26 mouse cellular contexts compared by ENCODE assay signal in genomic region chr16:23476598-23476997, GRCm38 (mm10). TPM values are rescaled to one million over a fixed set of nuclear protein-coding genes. Genes with fewer than 3 reads are reported as not detected.
DNase-seq lines count a peak whose midpoint lies in the region; ATAC-seq lines count a peak whose summit lies in the region.
"Had no signal": no experiment of that assay in that cellular context is flagged by ENCODE, and none has a peak within 500 bp of the region (broad histone marks: within the 10 kb centered on the region; RNA-seq: fewer than 3 reads in every experiment).

No protein-coding gene starts in this region.

- intact Hi-C loops in heart, postnatal 36 days (cut with DNase I) = no loop called here

- H3K4me1 ChIP-seq in hindbrain, embryonic 14.5 days (replicated peaks; ENCODE audit: control insufficient read depth, insufficient read depth, low read length) = no peaks in the 10 kb centered on the region
- H3K4me1 ChIP-seq: embryonic facial prominence, embryonic 10.5 days; embryonic facial prominence, embryonic 12.5 days; forebrain, embryonic 10.5 days; forebrain, embryonic 12.5 days had no signal

- no peaks in the 10 kb centered on the region for H3K27me3 ChIP-seq in hindbrain, embryonic 14.5 days (ENCODE audit: control insufficient read depth, insufficient read depth, low read length)
- H3K27me3 ChIP-seq: CH12.LX; embryonic facial prominence, embryonic 12.5 days; forebrain, embryonic 12.5 days had no signal

- H3K36me3 ChIP-seq in hindbrain, embryonic 14.5 days (replicated peaks; ENCODE audit: control insufficient read depth, insufficient read depth) = no peaks in the 10 kb centered on the region; the same call in 1 of the 2 replicates
- H3K36me3 ChIP-seq: embryonic facial prominence, embryonic 10.5 days; embryonic facial prominence, embryonic 12.5 days; forebrain, embryonic 10.5 days; G1E had no signal

- H3K9me3 ChIP-seq in hindbrain, embryonic 14.5 days (ENCODE audit: control insufficient read depth, low read length) = no peaks in the 10 kb centered on the region
- H3K9me3 ChIP-seq: embryonic facial prominence, embryonic 10.5 days; embryonic facial prominence, embryonic 12.5 days; forebrain, embryonic 10.5 days; forebrain, embryonic 12.5 days had no signal

- no peak overlapping the region for H3K27ac ChIP-seq in hindbrain, embryonic 14.5 days
- H3K27ac ChIP-seq: embryonic facial prominence, embryonic 10.5 days; embryonic facial prominence, embryonic 12.5 days; forebrain, embryonic 10.5 days; forebrain, embryonic 12.5 days had no signal

- no peak overlapping the region for H3K4me3 ChIP-seq in hindbrain, embryonic 14.5 days (replicated peaks; ENCODE audit: low read length)
- H3K4me3 ChIP-seq: embryonic facial prominence, embryonic 10.5 days; embryonic facial prominence, embryonic 12.5 days; forebrain, embryonic 10.5 days; forebrain, embryonic 12.5 days had no signal

- no peak for ATAC-seq in hindbrain, embryonic 14.5 days (ENCODE audit: low FRiP score)
- ATAC-seq: CD4-positive, CD25-positive, alpha-beta regulatory T cell, adult 4 months; forebrain, embryonic 14.5 days; forebrain, embryonic 16.5 days had no signal

- H3K4me2 ChIP-seq in hindbrain, embryonic 14.5 days (replicated peaks) = no peak overlapping the region
- H3K4me2 ChIP-seq: embryonic facial prominence, embryonic 12.5 days; forebrain, embryonic 12.5 days had no signal

- H3K9ac ChIP-seq in hindbrain, embryonic 14.5 days = no peak overlapping the region
- H3K9ac ChIP-seq: embryonic facial prominence, embryonic 12.5 days; forebrain, embryonic 12.5 days had no signal

- peak; percentile 46 for DNase-seq in heart, adult 11 months
- no peak for DNase-seq in heart, postnatal 4 days
- peak; percentile 42 for DNase-seq in 3134 (ENCODE audit: extremely low read depth, insufficient read length, low spot score)
- peak; percentile 58 for DNase-seq in NIH3T3 (ENCODE audit: low read depth)
- peak; percentile 74 for DNase-seq in fibroblast of lung, adult 2 months (ENCODE audit: low read depth)
- DNase-seq in hindbrain, embryonic 14.5 days (ENCODE audit: low spot score) = no peak
- no peak for DNase-seq in heart, postnatal 36 days
- no peak for DNase-seq in right cerebral cortex, postnatal 10 days (ENCODE audit: low spot score in 2 of 2)
- DNase-seq: adrenal gland, adult 8-10 months; adrenal gland, postnatal 14 days; adrenal gland, postnatal 36 days; cerebellum, adult 11-12 months; cerebellum, adult 2 months; cerebellum, adult 9-10 months; cerebellum, postnatal 10 days; cerebellum, postnatal 25 days had no signal

RNA-seq across cellular contexts. Expression of gene Rtp4, which starts 43.5 kb away (rescaled TPM):
- 1 to 10 TPM; 1.8 to 2.1 TPM for total RNA-seq in heart, postnatal 4 days (2021)
- polyA plus RNA-seq in hindbrain, embryonic 14.5 days (2014; fragmentation: Nextera tagmentation; extraction: Ambion mirVana) = 4.0 and 4.6 TPM in 2 replicates
- total RNA-seq in heart, postnatal 36 days (2021) = 10 to 100 TPM in 1 of 2 experiments, 1 to 10 TPM in 1; 6.5 to 11.9 TPM
- polyA plus RNA-seq: G1E had no signal

RNA-seq across cellular contexts. Expression of gene Masp1, which starts 44.0 kb away (rescaled TPM):
- 10 to 100 TPM; 22.6 to 26.2 TPM for total RNA-seq in heart, postnatal 4 days (2021)
- 26.2 and 27.0 TPM in 2 replicates for polyA plus RNA-seq in hindbrain, embryonic 14.5 days (2014; fragmentation: Nextera tagmentation; extraction: Ambion mirVana)
- 10 to 100 TPM; 16.9 to 17.3 TPM for total RNA-seq in heart, postnatal 36 days (2021)
- polyA plus RNA-seq: CD4-positive, CD25-positive, alpha-beta regulatory T cell, adult 4 months; G1E had no signal

RNA-seq across cellular contexts. Expression of gene Rtp1, which starts 47.7 kb away (rescaled TPM):
- total RNA-seq in heart, postnatal 4 days (2021) = not detected
- polyA plus RNA-seq in hindbrain, embryonic 14.5 days (2014; fragmentation: Nextera tagmentation; extraction: Ambion mirVana) = not detected in 2 replicates
- not detected for total RNA-seq in heart, postnatal 36 days (2021)
- total RNA-seq: adrenal gland, adult 18-20 months; adrenal gland, adult 8-10 months; adrenal gland, postnatal 14 days; adrenal gland, postnatal 36 days; CH12.LX had no signal
- polyA plus RNA-seq: CD4-positive, CD25-positive, alpha-beta regulatory T cell, adult 4 months; embryonic facial prominence, embryonic 10.5 days; forebrain, embryonic 10.5 days; forebrain, embryonic 16.5 days; G1E had no signal

Comparison
In these comparisons a context has a peak if more than half of its experiments do, and no peak if none do; other contexts are left out.
1. DNase-seq: peak in heart, adult 11 months (single experiment), 3134 (single experiment), NIH3T3 (single experiment) and fibroblast of lung, adult 2 months (single experiment); none in heart, postnatal 4 days (single experiment), hindbrain, embryonic 14.5 days (single experiment), heart, postnatal 36 days (0 of 2) and right cerebral cortex, postnatal 10 days (0 of 2).